Mouse (Mus musculus) urinary bladder, adult 2 months (tissue): ENCODE measurements at regions not wholly inside any gene's neighbourhood (a gene's known extent, or its start where the extent isn't known, plus 50 kb on each side); places are given as distances from the start of the nearest gene placed in this dataset.

Experiments
- DNase-seq: peaks from one replicate; pipeline ENCODE4 v3.0.0; 2022; ENCODE audit warnings: low spot score

GRCm38 (mm10) chrX:5203101-5203500 lies 251.2 kb downstream of the Btbd35f27 start:
- DNase-seq = peak; percentile 16
